Mouse (Mus musculus): ENCODE data around the gene Arhgef7.

- TF ChIP-seq CTCF (IDR thresholded peaks at IDR 0.05; ENCODE audit: low read depth) (no peak), EP300 (IDR thresholded peaks at IDR 0.05; ENCODE audit: low read depth) (no peak)
Measured at GRCm38 (mm10) chr8:11810426-11810825, 82.9 kb downstream of the Arhgef7 start.
